8 mouse cellular contexts compared by ENCODE assay signal in genomic region chr1:165084179-165084578, GRCm38 (mm10).
DNase-seq lines count a peak whose midpoint lies in the region; ATAC-seq and TF ChIP-seq lines count a peak whose summit lies in the region.

No protein-coding gene starts in this region.

- TF ChIP-seq CTCF in C2C12 (IDR thresholded peaks at IDR 0.05; ENCODE audit: control insufficient read depth, insufficient read depth, insufficient read length): no peak

- H3K27me3 ChIP-seq in forebrain, embryonic 13.5 days: no peaks in the 10 kb centered on the region
- no peaks in the 10 kb centered on the region for H3K27me3 ChIP-seq in forebrain, embryonic 12.5 days
- no peaks in the 10 kb centered on the region for H3K27me3 ChIP-seq in C2C12 (ENCODE audit: control insufficient read depth, insufficient read depth, insufficient read length)

- DNase-seq in frontal cortex, postnatal 36 days (ENCODE audit: low spot score in 2 of 2): peak; percentile 63 to 77
- DNase-seq in layer of hippocampus, adult 9-11 months: peak; percentile 67
- DNase-seq in right cerebral cortex, postnatal 25 days: peak; percentile 65
- no peak for DNase-seq in kidney, adult 18-20 months
- DNase-seq in T-cell, adult 2 months (ENCODE audit: low spot score): no peak

- H3K9me3 ChIP-seq in forebrain, embryonic 13.5 days (replicated peaks): no peaks in the 10 kb centered on the region
- H3K9me3 ChIP-seq in forebrain, embryonic 12.5 days: no peaks in the 10 kb centered on the region

- no peaks in the 10 kb centered on the region for H3K79me3 ChIP-seq in C2C12 (ENCODE audit: low read depth)

- no peak overlapping the region for H3K4me3 ChIP-seq in forebrain, embryonic 13.5 days
- H3K4me3 ChIP-seq in forebrain, embryonic 12.5 days (replicated peaks): no peak overlapping the region
- no peak overlapping the region for H3K4me3 ChIP-seq in C2C12 (ENCODE audit: insufficient read depth, poor library complexity, severe bottlenecking)

- H3K36me3 ChIP-seq in forebrain, embryonic 13.5 days (ENCODE audit: poor library complexity, severe bottlenecking): no peaks in the 10 kb centered on the region
- H3K36me3 ChIP-seq in forebrain, embryonic 12.5 days (replicated peaks): no peaks in the 10 kb centered on the region
- H3K36me3 ChIP-seq in C2C12 (ENCODE audit: control insufficient read depth, insufficient read depth): no peaks in the 10 kb centered on the region

- H3K79me2 ChIP-seq in C2C12 (ENCODE audit: control insufficient read depth, insufficient read depth): no peaks in the 10 kb centered on the region

- H3K27ac ChIP-seq in forebrain, embryonic 13.5 days: no peak overlapping the region
- H3K27ac ChIP-seq in forebrain, embryonic 12.5 days: no peak overlapping the region

- no peak overlapping the region for H3K4me2 ChIP-seq in forebrain, embryonic 13.5 days
- H3K4me2 ChIP-seq in forebrain, embryonic 12.5 days: no peak overlapping the region

- 88% methylated on average over 6 of the region's 6 CpGs for WGBS in forebrain, embryonic 13.5 days
- 89% methylated on average over 6 of the region's 6 CpGs for WGBS in forebrain, embryonic 12.5 days

- H3ac ChIP-seq in C2C12 (ENCODE audit: control insufficient read depth, insufficient read length, low read depth): no peak overlapping the region

- no peak overlapping the region for H3K9ac ChIP-seq in forebrain, embryonic 13.5 days
- no peak overlapping the region for H3K9ac ChIP-seq in forebrain, embryonic 12.5 days

- no peaks in the 10 kb centered on the region for H3K4me1 ChIP-seq in forebrain, embryonic 13.5 days
- no peaks in the 10 kb centered on the region for H3K4me1 ChIP-seq in forebrain, embryonic 12.5 days

- peak; percentile 59; the same call in 1 of the 2 replicates for ATAC-seq in forebrain, embryonic 13.5 days
- no peak for ATAC-seq in forebrain, embryonic 12.5 days (ENCODE audit: low FRiP score)

TF ChIP-seq in C2C12, 6 proteins besides CTCF, POLR2A, EP300 and RAD21:
- no peak for TF ChIP-seq CEBPB (IDR thresholded peaks at IDR 0.05; ENCODE audit: low read depth)
- peak; percentile 34 for TF ChIP-seq MYOD1 (IDR thresholded peaks at IDR 0.05; ENCODE audit: control insufficient read depth, insufficient read length, low read depth)

Comparison
In these comparisons a context has a peak if more than half of its experiments do, and no peak if none do; other contexts are left out.
1. DNase-seq: peak in frontal cortex, postnatal 36 days (2 of 2), layer of hippocampus, adult 9-11 months (single experiment) and right cerebral cortex, postnatal 25 days (single experiment); none in kidney, adult 18-20 months (single experiment) and T-cell, adult 2 months (single experiment).